Mouse (Mus musculus): ENCODE measurements around the gene Kif15.
A peak's percentile ranks its signal among the peaks of the same experiment; 100 is the strongest.

The Kif15 gene

DNA sequence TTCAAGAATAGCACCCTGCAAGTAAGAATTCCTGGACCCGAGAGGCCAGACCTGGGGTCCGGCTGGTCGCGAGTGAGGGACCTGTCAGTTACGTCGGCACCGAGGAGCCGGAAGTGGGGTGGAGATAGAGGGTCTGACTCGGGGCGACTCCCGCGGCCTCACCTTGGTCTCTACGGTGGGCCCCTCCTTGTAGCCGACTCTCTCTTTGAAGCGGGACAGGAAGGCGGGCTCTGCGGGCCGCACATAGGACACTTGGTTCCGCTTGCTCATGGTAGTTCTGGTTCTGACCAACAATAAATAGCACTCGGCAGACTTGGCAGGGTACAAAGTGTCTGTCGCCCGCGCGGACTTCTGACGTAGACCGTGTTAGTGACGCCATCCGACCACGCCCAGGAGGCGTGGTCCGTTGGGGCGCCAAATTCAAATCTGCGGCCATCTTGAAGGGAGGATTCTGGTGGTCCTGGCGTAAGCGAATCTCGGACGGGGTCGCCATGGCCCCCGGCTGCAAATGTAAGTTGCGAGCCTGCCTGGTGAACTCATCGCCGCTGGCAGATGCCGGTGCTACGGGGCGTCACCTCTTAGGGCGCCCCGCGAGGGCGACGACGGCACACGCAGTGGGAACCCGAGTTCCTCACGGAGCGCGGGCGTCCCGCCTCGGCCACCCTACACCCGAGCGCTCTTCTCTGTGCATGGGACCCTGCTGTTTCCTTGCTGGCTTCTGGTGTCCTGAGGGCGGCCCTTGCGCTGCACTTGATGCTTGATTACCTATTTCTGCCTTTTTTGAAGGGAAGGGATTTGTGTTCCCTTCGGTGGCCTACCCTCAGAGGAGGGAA lies at the start of gene Kif15, which contains the start of gene 1110059G10Rik:
Gene Kif15, plus strand, starts transcription at position 404 of the 833 bp plus-strand sequence.
Gene 1110059G10Rik, minus strand, starts transcription at position 358 of the 833 bp plus-strand sequence.
- DNase-seq (ENCODE audit: low read depth in 1 of 2, low spot score in 2 of 2) = peak; percentile 73 to 93

GRCm38 (mm10) chr9:122901047-122901446 lies 49.8 kb upstream of the Kif15 start:
- DNase-seq (ENCODE audit: low read depth in 1 of 2, low spot score in 2 of 2) = no peak

DNA sequence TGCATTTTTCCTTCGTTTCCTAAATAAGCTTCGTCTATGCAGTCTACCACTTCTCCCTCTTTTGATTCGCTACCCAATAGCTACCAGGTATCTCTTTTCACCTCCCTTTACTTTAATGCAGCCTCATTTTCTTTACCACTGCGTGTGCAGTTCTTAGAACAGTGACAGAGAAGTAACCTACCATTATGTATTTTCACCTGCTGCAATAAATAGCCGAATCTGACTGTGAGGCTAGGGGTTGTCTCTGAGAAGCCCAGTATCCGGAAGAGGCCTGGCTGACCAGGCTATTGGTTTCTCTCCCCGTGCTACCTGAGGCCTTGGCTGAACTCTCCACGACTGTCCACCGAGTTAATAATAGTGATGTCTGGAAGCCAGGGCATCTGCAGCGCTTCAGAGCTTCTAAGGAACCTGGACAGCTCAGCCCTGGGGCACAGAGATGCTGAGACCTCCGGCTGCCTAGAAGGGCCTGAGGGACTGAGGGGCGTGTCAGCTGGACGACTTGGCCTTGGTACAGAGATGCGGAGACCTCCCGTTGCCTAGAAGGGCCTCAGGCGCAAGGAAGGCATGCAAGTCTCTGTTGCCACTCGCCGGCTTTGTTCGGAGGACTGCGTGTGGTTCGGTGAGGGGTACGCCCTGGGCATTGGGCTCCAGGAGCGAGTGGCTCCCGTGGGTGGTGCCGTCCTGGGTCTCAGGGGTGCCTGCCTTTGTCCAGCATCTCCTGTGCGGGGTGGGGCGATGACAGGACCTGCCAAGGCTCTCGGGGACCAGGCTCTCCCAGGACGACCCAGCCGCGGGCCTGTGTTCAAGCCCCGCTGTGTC lies 47.9 kb upstream of the Kif15 start:
- DNase-seq (ENCODE audit: low read depth in 1 of 2, low spot score in 2 of 2) = no peak

- DNase-seq (ENCODE audit: low read depth in 1 of 2, low spot score in 2 of 2) = no peak
These were observed 28.4 kb upstream of the Kif15 start for GRCm38 (mm10) chr9:122922436-122922835.

DNA sequence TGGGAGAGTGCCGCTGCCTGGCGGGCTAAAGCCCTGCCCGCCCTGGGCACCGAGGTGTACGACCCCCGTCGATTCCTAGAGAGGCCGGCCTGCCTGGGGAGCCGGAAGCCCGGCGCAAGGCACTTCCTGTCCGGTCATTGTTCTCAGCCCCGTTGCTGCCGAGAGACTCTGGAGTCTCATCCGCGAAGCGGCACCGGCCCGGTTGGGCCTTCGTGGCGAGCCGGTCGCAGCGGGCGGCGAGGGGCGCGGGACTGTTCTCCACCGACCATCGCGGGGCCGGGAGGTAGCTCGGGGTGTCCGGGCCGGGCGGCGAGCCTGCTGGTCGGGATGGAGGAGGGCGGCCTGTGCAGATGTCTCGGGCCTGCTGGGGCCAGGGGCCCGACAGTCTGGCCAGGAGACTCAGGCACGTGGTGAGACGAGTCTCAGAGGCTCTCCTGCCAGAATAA lies 27.9 kb upstream of the Kif15 start, which contains the start of gene Zfp105:
Gene Zfp105, plus strand, starts transcription at position 137 of the 446 bp plus-strand sequence.
- no peak for DNase-seq (ENCODE audit: low read depth in 1 of 2, low spot score in 2 of 2)

- no peak for DNase-seq (ENCODE audit: low read depth in 1 of 2, low spot score in 2 of 2)
These were observed 21.9 kb upstream of the Kif15 start for GRCm38 (mm10) chr9:122928915-122929314.

DNA sequence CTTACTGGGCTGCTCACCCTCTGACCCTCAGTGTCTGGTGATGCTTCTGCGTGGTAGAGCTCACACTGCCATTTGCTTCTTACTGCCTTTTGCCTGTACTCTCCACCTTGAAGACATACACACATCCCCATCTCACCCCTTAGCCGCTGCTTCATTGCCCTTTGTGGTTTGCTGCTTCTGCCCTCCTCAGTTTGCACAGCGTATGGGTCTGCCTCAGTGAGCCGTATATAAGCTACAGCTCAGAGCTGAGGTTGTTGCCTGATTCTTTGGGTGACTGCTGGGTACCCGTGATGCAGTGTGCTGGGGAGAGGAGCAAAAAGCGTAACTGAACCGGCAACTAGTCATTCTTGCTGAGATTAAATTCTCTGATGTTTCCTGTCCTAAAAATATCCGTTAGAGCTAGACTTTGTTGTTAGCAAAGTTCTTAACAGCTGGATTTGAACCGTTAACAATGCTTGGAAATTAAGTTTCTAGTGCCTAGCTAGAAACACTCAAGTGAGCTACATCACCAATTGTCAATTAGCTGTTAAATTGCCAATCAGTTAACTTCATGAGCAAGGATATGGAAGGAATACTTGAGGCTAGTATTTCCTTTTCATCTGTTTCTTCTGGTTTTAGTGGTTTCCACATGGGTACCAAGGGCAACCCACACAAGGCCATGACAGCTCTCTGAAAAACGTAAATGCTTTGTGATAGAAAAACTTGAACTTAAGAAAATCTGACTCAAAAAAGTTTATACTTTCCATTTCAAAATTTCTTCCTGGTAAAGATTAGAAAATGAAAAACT lies 47.8 kb downstream of the Kif15 start:
- no peak for DNase-seq (ENCODE audit: low read depth in 1 of 2, low spot score in 2 of 2)

- no peak for DNase-seq (ENCODE audit: low read depth in 1 of 2, low spot score in 2 of 2)
These were observed 48.3 kb downstream of the Kif15 start for GRCm38 (mm10) chr9:122999193-122999586.

DNA sequence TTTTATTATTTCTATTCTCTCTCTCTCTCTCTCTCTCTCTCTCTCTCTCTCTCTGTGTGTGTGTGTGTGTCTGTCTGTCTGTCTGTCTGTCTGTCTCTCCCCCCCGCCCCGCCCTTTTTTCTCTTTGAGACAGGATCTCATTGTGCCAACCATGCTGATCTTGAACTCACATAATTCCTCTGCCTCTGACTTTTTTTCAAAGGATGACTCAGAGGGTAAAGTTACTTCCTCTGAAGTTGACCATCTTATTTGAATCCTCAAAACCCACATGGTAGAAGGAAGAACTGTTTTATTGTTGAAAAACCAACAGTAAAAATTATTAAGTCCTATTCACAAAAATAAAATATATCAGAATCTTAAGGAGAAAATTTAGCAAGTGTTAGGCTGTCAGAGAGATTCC lies 53.9 kb downstream of the Kif15 start:
- DNase-seq (ENCODE audit: low read depth in 1 of 2, low spot score in 2 of 2) = no peak

DNA sequence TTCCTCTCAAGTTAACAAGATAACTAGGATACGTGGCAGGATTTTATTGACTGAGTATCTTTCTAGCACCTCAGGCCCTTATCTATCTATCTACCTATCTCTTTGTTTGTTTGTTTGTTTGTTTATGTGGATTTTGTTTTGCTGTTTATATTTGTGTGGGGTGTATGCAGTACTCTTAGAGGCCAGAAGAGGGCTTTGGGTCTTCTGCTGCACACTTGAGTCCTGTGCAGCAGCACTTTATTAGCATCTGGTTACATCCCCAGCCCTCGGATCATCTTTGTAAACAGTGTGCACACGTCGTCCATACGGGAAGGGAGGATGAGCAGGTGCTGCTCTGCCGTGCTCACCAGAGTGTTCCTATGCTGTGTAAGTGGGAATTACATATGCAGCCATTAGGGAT lies 55.2 kb downstream of the Kif15 start:
- no peak for DNase-seq (ENCODE audit: low read depth in 1 of 2, low spot score in 2 of 2)

DNA sequence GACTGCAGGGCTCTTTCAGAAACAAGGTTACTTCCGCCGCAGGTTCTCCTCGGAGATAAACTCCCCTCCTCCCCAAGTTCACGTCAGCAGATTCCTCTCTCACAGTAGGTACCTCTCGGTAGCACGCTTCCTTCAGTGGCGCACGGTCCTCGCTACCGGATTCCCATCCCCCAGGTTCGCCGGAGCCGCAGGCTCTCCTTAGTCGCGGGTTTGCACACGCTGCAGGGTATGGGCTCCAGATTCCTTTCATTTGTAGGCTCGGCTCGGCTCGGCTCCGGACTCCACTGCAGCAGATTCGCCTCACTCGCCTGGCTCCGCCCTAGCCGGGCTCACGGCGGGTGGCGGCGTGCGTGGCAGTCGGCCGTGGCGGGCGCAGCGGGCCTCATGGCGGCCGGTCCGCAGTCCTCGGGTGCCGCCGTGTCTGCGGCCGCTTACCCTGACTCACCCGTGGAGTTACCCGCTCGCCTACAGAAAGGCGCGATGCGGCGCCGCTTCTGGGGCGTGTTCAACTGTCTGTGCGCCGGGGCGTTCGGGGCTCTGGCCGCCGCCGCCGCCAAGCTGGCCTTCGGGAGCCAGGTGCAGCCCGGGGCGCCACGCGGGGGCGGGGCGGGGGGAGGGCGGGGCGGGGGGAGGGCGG lies 70.3 kb downstream of the Kif15 start, which contains the start of gene Tmem42:
Gene Tmem42, plus strand, starts transcription at position 332 of the 637 bp plus-strand sequence.
- DNase-seq (ENCODE audit: low read depth in 1 of 2, low spot score in 2 of 2) = peak; percentile 27 to 73

DNA sequence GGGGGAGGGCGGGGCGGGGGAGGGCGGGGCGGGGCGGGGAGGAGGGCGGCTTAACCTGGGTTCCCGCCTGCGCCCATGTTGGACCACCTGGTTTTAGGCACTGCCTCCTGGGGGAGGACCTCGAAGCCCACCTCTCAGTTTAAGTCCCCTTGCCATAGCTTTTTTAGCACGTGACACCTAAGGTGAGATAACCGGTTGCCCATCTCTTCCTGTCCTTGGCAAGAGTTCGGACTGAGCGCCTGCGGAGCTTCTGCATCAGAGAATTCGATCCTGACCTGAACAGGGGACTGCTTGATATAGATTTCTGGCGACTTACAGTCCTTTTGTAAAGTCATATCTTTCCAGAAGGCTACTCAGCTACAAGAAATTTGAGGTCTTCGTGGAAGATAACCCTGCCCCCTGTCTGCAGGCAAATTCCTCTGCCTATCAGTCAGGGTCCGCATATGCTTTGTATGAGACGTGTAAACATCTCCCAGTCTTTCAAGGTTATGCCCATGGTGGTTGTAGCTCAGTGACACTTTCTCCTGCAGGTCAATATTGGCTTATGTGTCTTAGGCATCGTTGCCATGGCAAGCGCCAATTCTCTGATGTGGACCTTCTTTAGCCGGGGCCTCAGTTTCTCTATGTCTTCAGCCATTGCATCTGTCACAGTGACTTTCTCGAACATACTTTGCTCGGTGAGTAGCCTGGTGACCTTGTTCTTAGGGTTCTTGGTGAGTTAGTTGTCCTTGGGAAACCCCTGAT lies 71.0 kb downstream of the Kif15 start:
- DNase-seq (ENCODE audit: low read depth in 1 of 2, low spot score in 2 of 2) = no peak

GRCm38 (mm10) chr9:123024201-123024600 lies 73.4 kb downstream of the Kif15 start:
- no peak for DNase-seq (ENCODE audit: low read depth in 1 of 2, low spot score in 2 of 2)

GRCm38 (mm10) chr9:123031496-123032246 lies 80.8 kb downstream of the Kif15 start:
- no peak for DNase-seq (ENCODE audit: low read depth in 1 of 2, low spot score in 2 of 2)

- DNase-seq (ENCODE audit: low read depth in 1 of 2, low spot score in 2 of 2) = no peak
These were observed 83.6 kb downstream of the Kif15 start, which contains the start of gene Tgm4 for GRCm38 (mm10) chr9:123034426-123034825. TSS of gene Tgm4 (plus strand) at chr9:123034726.

GRCm38 (mm10) chr9:123047665-123048064 lies 96.8 kb downstream of the Kif15 start:
- DNase-seq (ENCODE audit: low read depth in 1 of 2, low spot score in 2 of 2) = no peak

GRCm38 (mm10) chr9:123058724-123059292 lies 108.0 kb downstream of the Kif15 start:
- no peak for DNase-seq (ENCODE audit: low read depth in 1 of 2, low spot score in 2 of 2)

DNA sequence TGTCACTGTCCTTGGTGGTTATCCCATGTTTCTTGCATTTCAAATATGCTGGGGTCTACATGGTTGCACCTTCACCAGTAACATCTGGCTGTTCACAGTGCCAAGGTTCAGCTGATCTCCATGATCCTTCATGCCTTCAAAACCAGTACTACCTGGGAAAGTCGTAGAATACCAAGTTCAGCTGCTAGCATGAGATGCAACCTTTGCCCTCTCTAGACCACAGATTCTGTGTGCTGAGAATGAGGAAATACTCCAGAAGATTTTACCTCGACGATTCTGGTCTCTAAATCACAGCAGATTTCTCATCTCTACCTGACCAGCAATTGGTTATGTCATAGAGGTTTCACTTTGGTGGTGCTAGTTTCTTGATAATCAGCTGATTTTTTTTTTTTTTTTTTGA lies 109.3 kb downstream of the Kif15 start:
- no peak for DNase-seq (ENCODE audit: low read depth in 1 of 2, low spot score in 2 of 2)

Measured in monocyte, adult 2 months (primary cell).